Mouse (Mus musculus) midbrain, postnatal 0 days (tissue): ENCODE results near the gene Atrn. TPM values are rescaled to one million over a fixed set of nuclear protein-coding genes. Genes with fewer than 3 reads are reported as not detected.

Source experiments
- ATAC-seq: fragments of 200-750 bp; cut with Nextera tagmentation; 2 replicates; pipeline ENCODE4 v1.8.0; 2017; ENCODE audit warnings: moderate number of reproducible peaks, mild to moderate bottlenecking, moderate TSS enrichment, moderate library complexity; ENCODE audit not compliant: low FRiP score
- DNase-seq: peaks from one replicate; pipeline ENCODE4 v3.0.0-alpha.2; 2015; ENCODE audit warnings: low spot score
- H3K27ac ChIP-seq: fragments of 300-500 bp; sonication (generic); 2 replicates; pipeline ENCODE4 v1.5.1; 2014; ENCODE audit warnings: low read depth, mild to moderate bottlenecking, low read length, mixed read lengths
- H3K27me3 ChIP-seq: fragments of 300-500 bp; sonication (generic); 2 replicates; pipeline ENCODE4 v1.6.1; 2014; ENCODE audit warnings: low read length, control low read depth, mixed read lengths; ENCODE audit not compliant: insufficient read depth
- H3K36me3 ChIP-seq: fragments of 300-500 bp; sonication (generic); 2 replicates; pipeline ENCODE4 v1.6.1; 2014; ENCODE audit warnings: low read length, control low read depth, mixed read lengths; ENCODE audit not compliant: insufficient read depth
- H3K4me1 ChIP-seq: fragments of 300-500 bp; sonication (generic); 2 replicates; pipeline ENCODE4 v1.6.1; 2014; ENCODE audit warnings: mild to moderate bottlenecking, control low read depth, antibody characterized with exemption, low read length, mixed read lengths; ENCODE audit not compliant: insufficient read depth
- H3K4me2 ChIP-seq: fragments of 300-500 bp; sonication (generic); 2 replicates; pipeline ENCODE4 v1.6.1; 2014; ENCODE audit warnings: low read depth, mild to moderate bottlenecking, low read length, mixed read lengths; ENCODE audit not compliant: poor library complexity, severe bottlenecking
- H3K4me3 ChIP-seq: fragments of 300-500 bp; sonication (generic); 2 replicates; pipeline ENCODE4 v1.5.1; 2014; ENCODE audit warnings: low read depth, mild to moderate bottlenecking, low read length, moderate library complexity
- H3K9ac ChIP-seq: fragments of 300-500 bp; sonication (generic); replicated peaks from 2 replicates; pipeline ENCODE4 v1.6.1; 2014; ENCODE audit warnings: mild to moderate bottlenecking, low read length, moderate library complexity, mixed read lengths; ENCODE audit not compliant: poor library complexity, severe bottlenecking
- H3K9me3 ChIP-seq: fragments of 300-500 bp; sonication (generic); 2 replicates; pipeline ENCODE4 v1.6.1; 2016; ENCODE audit warnings: low read length, control low read depth
- CTCF ChIP-seq: IDR thresholded peaks from 2 replicates; pipeline ENCODE4 v1.5.1; 2016; ENCODE audit warnings: antibody characterized with exemption, mild to moderate bottlenecking
- WGBS: fragments of 180-500 bp; shearing (Covaris S2); extraction: QIAGEN DNeasy Blood & Tissue Kit; methylation state at CpG from one replicate; pipeline ENCODE4 v1.1.7; 2014; 5-methylcytosine and 5-hydroxymethylcytosine counted together
- polyA plus RNA-seq: library from polyadenylated mRNA; unstranded; fragments of >200 nt; fragmentation: Nextera tagmentation; extraction: Ambion mirVana; gene quantifications from 2 replicates; pipeline ENCODE4 v1.2.1, GENCODE M21; 2015
- total RNA-seq: library from RNA; depleted of rRNA; stranded (reverse); fragments of >200 nt; gene quantifications from 2 replicates; pipeline ENCODE4 v1.2.3, GENCODE M21; 2014; rRNA removed

Gene Atrn
- total RNA-seq (84.4 and 93.9 TPM in 2 replicates), polyA plus RNA-seq (11.8 and 13.5 TPM in 2 replicates)

GRCm38 (mm10) chr2:130905751-130906583 is at the start of gene Atrn, which contains the start of gene 4930402H24Rik:
Gene Atrn (plus strand): TSS chr2:130906495.
Gene 4930402H24Rik (minus strand): TSS chr2:130906406.
- H3K9me3 ChIP-seq = no peaks in the 10 kb centered on the region
- peak within 1 kb of the TSS; percentile 75 for H3K4me2 ChIP-seq
- no peaks in the 10 kb centered on the region for H3K36me3 ChIP-seq
- H3K4me3 ChIP-seq = peak within 1 kb of the TSS; percentile 99
- ATAC-seq (peak; percentile 97), DNase-seq (peak; percentile 95)
- 3% methylated on average over 48 of the region's 50 CpGs for WGBS
- peak within 1 kb of the TSS; percentile 82 for H3K27ac ChIP-seq
- TF ChIP-seq CTCF = no peak
- H3K9ac ChIP-seq = peak within 1 kb of the TSS; percentile 98
- H3K4me1 ChIP-seq = peaks cover 18% of the 10 kb centered on the region
- no peaks in the 10 kb centered on the region for H3K27me3 ChIP-seq

- no peaks in the 10 kb centered on the region for H3K36me3 ChIP-seq
- H3K4me2 ChIP-seq = no peak overlapping the region
- no peaks in the 10 kb centered on the region for H3K27me3 ChIP-seq
- no peak overlapping the region for H3K4me3 ChIP-seq
- WGBS = 82% methylated on average over 3 of the region's 3 CpGs
- H3K9me3 ChIP-seq = no peaks in the 10 kb centered on the region
- no peak overlapping the region for H3K9ac ChIP-seq
- DNase-seq = no peak
- ATAC-seq = no peak
- no peak overlapping the region for H3K27ac ChIP-seq
- no peak for TF ChIP-seq CTCF
- H3K4me1 ChIP-seq = no peaks in the 10 kb centered on the region
Measured at GRCm38 (mm10) chr2:130862091-130862490, 44.2 kb upstream of the Atrn start.

GRCm38 (mm10) chr2:130870916-130871315 is 35.4 kb upstream of the Atrn start:
- no peak overlapping the region for H3K4me3 ChIP-seq
- no peaks in the 10 kb centered on the region for H3K4me1 ChIP-seq
- no peak overlapping the region for H3K27ac ChIP-seq
- DNase-seq = no peak
- no peak overlapping the region for H3K4me2 ChIP-seq
- H3K9ac ChIP-seq = no peak overlapping the region
- no peak for TF ChIP-seq CTCF
- no peak for ATAC-seq
- H3K36me3 ChIP-seq = no peaks in the 10 kb centered on the region
- no peaks in the 10 kb centered on the region for H3K27me3 ChIP-seq
- H3K9me3 ChIP-seq = no peaks in the 10 kb centered on the region
- WGBS = 96% methylated on average over 5 of the region's 5 CpGs

- Histone ChIP-seq H3K4me1 (no peaks in the 10 kb centered on the region), H3K36me3 (no peaks in the 10 kb centered on the region), H3K27me3 (no peaks in the 10 kb centered on the region), H3K4me3 (no peak overlapping the region), H3K27ac (no peak overlapping the region), H3K4me2 (no peak overlapping the region), H3K9me3 (no peaks in the 10 kb centered on the region), H3K9ac (no peak overlapping the region)
- TF ChIP-seq CTCF = no peak
- 51% methylated on average over 3 of the region's 3 CpGs for WGBS
- DNase-seq (no peak), ATAC-seq (no peak)
Measured at GRCm38 (mm10) chr2:130877376-130877775, 28.9 kb upstream of the Atrn start.

GRCm38 (mm10) chr2:130886983-130887382 is 19.3 kb upstream of the Atrn start:
- Histone ChIP-seq H3K27me3 (no peaks in the 10 kb centered on the region), H3K36me3 (no peaks in the 10 kb centered on the region), H3K9me3 (no peaks in the 10 kb centered on the region), H3K27ac (no peak overlapping the region), H3K4me3 (no peak overlapping the region), H3K4me1 (no peaks in the 10 kb centered on the region), H3K9ac (no peak overlapping the region), H3K4me2 (no peak overlapping the region)
- DNase-seq (no peak), ATAC-seq (no peak)
- no peak for TF ChIP-seq CTCF

- 93% methylated on average over 1 of the region's 1 CpGs for WGBS
- DNase-seq (no peak), ATAC-seq (no peak)
- H3K27me3 ChIP-seq = no peaks in the 10 kb centered on the region
- H3K9ac ChIP-seq = no peak overlapping the region
- no peaks in the 10 kb centered on the region for H3K36me3 ChIP-seq
- H3K4me3 ChIP-seq = no peak overlapping the region
- no peak overlapping the region for H3K27ac ChIP-seq
- H3K9me3 ChIP-seq = no peaks in the 10 kb centered on the region
- no peaks in the 10 kb centered on the region for H3K4me1 ChIP-seq
- TF ChIP-seq CTCF = no peak
- no peak overlapping the region for H3K4me2 ChIP-seq
Measured at GRCm38 (mm10) chr2:130887456-130887855, 18.8 kb upstream of the Atrn start.
